Mouse (Mus musculus) skeletal muscle tissue, adult 2 months (tissue): ENCODE data around the gene Knstrn.

Experiments
- DNase-seq: peaks from one replicate; pipeline ENCODE4 v3.0.0-alpha.2; 2012; ENCODE audit warnings: low read depth, low spot score

Knstrn gene

DNA sequence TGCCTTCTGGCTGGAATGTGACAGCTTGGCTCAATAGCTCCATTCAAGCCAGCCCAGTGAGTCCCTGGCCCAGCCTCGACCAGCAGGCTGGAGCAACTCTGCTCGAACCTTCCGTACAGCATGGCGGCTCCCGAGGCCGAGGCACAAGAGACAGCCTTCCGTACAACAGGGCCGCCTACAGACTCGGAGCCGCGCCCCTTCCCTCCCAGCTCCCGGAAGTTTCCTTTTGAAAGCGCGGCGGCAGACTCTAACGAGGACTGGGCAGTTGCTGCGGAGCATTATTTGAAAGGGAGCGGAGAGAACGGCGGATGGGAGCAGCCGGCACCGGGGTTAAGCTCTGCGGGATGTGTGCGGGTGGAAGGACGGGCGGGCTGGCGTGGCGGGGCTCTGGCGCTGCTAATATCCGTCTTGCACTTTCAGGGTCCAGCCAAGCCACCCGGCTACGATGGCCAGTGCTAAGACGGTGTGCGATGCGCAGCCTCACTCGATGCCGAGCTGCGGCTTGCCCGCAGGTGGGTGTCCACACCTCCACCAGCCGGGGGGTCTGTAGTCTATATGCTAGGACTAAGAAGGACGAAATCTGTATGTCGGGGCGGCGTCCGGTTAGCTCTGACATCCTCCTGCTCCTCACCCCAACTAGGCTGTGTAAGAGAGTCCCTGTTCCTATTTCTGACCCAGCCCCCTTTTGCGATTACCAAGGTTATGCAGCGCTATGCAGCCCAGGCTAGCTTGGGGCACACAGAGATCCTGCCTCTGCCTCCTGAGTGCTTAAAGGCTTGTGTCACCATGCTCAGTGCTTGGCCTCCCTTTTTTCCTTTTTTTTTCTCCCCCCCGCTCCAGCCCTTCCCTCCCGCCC lies at the start of gene Knstrn:
Knstrn (plus strand) TSS at position 23 of the 856 bp plus-strand sequence.
- peak; percentile 56 for DNase-seq

- no peak for DNase-seq
These were observed 49.5 kb upstream of the Knstrn start for GRCm38 (mm10) chr2:118764094-118764831.

GRCm38 (mm10) chr2:118764875-118765274 lies 48.9 kb upstream of the Knstrn start:
- DNase-seq: no peak

DNA sequence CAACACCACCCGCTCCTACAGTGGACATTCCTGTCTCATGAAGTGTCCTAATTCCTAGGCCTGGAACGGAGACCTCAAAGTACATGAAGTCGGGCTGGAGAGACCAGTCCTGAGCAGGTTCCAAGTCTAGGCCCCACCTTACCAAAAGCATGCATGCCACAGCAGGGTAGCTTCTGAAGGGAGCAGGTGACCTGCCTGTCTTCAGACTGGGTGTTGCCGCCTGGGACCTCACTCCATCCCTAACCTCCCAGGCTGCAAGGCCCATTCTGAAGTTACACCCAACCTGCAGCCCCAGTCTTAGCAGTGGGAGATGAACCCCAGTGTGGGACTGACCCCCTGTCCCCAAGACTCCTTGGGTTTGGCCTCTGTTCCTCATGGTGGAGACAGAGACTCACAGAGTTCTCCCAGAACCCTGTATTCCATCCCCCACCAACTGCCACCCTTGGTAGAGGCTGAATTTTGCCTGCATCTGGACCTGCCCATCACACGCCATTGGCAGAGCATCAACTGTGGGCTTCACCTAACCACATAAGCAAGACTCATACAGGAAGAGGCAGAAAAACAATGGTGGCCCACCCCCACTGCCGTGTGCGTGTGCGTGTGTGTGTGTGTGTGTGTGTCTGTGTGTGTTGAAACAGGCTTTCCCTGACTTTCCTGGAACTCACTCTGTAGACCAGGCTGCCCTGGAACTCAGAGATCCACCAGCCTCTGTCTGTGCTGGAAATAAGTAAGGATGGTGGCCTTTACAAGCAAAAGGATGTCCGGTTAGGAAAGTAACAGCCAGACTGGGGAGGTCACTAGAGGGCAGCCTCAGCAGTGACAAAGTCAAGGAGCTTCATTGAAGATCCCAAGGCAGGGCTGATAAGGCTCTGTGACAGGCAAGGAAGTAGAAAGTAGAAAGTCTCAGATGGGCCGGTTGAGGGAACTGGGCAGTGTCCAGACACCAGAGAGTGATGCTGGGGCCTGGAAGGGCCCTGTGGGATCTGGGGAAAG lies 47.5 kb upstream of the Knstrn start:
- DNase-seq: no peak

DNA sequence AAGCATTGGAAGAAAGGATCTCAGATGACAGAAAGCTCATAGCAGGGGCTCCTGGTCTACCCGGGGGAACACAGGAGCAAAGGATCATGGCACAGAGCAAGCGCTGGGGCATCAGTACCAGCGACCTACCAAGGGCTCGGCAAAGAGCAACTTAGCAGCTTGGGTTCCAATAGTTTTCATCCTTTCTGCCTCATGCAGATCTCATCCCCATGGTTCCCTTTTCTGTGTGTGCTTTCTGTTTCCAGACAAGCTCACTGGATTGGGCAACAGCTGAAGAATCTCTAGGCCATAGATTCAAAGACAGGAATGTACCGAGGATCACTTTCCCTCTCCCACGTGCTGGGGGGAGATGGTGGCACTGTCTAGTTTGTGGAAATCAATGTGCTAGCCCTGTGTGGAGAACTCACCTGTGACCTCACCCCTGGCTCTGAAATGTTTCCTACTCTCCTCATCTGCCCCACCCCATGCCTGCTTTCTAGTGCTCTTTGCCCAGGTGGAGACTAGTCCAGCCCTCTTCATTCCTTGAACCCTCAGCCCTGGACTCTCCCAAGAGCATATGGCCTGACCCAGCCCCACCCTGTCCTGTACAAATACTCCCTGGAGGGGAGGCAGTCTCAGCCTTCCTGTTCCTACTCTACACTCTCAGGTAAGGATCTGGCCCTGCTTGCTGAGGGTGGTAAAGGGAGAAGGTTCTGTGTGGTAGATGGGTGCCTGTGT lies 41.5 kb upstream of the Knstrn start, which contains the start of gene Phgr1:
Phgr1 (plus strand) TSS at position 612 of the 717 bp plus-strand sequence.
- no peak for DNase-seq

DNA sequence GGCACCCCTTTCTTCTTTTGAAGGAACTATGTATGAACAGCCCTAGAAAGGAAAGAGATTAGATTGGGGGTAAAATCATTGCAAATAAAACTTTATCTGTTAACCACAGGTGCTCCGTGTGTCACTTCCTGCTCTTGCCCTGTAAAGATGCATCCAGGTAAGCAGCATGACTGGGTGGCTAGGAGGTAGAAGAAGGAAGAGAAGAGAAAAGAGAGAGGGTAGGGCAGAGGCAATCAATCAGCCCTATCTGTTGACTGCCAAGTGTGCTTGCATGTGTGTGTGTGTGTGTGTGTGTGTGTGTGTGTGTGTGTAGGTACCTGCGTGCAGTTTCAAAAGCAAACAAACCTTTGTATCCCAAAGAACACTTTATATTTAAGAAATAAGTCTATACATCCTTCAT lies 39.3 kb upstream of the Knstrn start:
- DNase-seq: no peak

DNA sequence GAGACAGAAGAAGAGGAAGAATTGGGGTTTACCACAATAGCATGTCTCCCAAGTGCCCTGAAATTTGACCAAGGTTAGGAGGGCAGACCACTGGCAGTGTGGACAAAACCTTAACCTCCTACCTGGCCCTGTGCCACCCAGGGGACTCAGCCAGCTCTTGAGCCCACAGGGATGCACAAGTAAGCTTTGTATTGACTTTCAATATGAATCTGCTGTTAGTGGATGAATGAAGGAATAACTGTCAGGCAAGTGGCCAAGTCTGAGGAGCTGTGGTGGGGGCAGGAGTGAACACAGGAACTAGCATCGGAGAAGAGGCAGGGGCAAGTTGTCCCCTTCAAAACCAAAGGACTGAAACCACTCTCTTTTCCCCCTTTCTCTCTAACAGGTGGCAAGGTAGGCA lies 38.4 kb upstream of the Knstrn start:
- no peak for DNase-seq

DNA sequence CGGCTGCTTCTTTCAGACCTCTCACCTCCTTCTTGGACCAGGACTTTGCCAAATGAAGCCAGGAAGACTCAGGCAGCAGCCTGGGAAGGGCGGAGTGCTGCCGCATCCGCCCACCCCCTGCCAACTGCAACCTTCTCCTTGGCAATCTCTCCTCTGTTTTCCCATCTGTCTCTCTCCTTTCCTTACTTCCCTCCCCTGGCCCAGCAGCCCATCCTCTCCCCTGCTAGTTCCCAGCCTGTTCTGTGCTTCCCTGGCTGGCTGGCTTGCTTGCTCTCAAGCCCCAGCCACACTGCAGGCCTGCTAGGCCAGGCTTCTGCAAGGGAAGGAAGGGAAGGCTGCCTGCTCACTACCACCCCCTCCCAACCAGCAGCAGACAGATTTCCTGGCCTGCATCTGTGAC lies 38.0 kb upstream of the Knstrn start:
- no peak for DNase-seq

DNA sequence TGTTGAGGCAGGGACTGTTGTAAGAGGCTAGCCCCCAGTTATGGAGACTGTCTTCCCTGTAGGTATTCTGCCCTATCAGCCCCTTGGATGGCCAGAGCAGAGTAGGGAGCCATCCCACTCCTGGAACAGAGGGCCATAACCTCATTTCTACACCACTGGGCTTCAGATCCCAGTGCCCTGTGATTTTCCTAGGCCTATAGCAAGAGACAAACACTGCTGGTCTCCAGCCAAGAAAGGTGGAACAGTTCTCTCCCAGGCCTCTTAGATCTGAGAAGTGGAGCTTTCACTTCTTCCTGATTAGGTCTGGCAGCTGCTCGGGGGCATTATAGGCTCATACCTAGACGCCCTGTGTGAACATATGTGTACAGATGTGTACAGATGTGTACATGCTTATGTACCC lies 37.5 kb upstream of the Knstrn start:
- DNase-seq: no peak

GRCm38 (mm10) chr2:118778418-118778817 lies 35.4 kb upstream of the Knstrn start:
- no peak for DNase-seq

DNA sequence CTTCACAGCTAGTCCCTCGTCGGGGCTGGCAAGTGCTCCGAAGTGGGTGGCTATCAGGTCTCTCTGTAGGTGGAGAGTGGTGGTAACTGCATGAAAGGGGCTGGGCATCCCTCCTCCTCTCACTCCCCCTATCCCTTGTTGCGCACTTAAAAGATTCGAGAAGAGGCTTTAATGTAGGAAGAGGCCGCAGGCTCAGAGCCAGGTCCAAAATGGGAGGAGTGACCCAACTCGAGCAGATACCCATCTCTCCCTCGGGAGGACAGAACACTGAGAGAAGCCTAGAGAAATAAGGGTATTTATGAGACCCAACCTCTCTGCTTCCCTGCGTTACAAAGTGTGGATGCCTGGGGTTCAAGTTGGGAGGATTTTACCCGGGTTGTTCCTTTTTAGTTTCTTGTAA lies 34.7 kb upstream of the Knstrn start:
- DNase-seq: no peak

DNA sequence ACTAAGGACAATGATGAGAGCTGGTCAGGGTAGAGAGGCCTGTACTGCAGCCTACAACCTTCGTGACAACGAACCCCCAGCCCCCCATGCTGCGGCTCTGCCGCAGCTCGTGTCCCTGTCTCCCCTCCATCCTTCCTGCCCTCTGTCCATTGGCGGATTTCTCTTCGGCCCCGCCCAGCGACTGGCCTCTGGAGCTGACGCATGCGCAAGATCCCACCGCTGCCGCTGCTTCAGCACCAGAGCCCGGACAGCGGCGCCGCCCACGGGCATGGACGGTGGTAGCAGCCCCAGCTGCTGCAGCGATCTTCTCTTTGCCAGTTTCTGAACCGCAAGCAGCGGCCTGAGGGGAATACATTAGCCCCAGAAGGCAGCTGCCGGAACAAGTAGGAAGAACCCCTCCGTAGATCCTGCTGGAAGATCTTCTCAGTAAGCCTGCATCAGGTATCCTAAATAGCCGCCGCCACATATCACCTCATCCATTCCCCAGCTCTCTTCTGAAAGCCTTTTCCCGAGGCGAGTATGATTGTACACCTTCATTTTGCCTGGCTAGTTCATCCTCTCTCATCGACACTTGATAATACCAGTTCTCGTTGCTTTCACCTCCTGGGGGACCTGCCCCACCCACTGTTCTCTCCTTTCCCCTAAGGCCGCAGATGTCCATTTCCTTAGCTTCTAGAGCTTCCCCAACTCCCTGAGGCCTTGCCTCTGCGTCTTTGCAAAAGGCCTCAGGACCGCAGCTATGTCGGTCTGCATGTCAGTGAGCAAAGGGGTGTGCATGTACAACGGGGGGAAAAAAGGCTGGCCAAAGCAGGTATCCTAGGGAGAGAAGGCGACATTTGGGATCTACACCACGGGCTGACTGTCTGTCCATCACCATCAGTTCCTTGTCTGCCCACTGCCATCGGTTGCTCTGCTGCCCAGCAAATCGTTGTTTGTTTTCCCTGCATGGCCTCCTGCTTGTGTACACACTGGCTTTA lies 34.0 kb upstream of the Knstrn start, which contains the start of gene Disp2:
Disp2 (plus strand) TSS at position 216 of the 977 bp plus-strand sequence.
- peak; percentile 83 for DNase-seq

GRCm38 (mm10) chr2:118781115-118781514 lies 32.7 kb upstream of the Knstrn start:
- no peak for DNase-seq

DNA sequence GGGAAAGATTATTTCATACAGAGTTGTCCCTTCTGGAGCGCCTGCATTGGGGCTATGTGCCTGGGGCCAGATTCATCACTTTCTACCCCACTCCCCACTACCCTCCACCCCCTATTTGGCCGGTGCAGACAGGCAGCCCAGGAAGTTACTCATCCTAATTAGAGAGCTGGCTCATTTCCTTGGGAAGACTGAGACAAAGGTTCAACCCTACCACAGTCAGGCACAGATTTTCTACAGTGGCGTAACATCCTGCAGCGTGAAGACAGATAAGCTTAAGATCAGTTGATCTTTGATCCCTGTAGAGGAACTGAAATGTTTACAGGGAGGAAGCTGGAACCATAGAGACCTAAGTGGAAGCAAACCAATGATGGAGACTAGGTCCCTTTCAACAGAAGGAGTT lies 31.5 kb upstream of the Knstrn start:
- no peak for DNase-seq

- DNase-seq: no peak
These were observed 30.7 kb upstream of the Knstrn start for GRCm38 (mm10) chr2:118783093-118783492.

- no peak for DNase-seq
These were observed 30.1 kb upstream of the Knstrn start for GRCm38 (mm10) chr2:118783663-118784062.

DNA sequence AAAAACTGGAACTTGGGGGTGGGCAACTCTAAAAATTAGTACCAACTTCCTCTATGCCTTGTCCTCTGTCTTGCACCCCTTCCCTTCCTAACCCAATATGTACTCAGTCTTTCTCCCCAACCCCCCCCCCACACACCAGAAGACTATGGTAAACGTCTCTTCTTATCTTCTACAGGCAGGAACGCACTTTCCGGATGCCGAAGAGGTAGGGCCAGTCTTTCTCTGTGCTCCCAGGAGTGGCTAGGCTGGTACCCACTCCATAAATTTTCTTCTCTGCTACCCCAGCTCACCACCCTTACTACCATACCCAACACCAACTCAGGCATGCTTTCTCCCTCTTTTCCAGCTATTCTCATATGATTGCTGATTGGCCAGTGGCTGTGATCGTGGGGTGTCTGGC lies 27.3 kb upstream of the Knstrn start:
- no peak for DNase-seq

DNA sequence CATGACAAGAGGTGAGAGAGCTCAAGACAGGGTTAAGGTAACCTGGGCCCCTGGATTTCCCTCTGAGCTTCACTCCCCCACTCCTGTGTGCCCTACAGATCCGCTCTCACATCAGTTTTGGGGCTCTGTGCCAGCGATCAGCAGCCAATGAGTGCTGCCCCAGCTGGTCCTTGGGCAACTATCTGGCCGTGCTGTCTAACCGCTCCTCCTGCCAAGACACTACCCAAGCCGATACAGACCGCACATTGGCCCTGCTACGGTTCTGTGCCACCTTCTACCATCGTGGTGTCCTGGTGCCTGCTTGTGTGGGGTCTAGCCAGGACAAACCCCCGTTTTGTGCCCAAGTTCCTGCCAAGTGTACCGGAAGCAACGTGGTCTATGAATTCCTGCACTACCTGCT lies 24.3 kb upstream of the Knstrn start:
- peak; percentile 54 for DNase-seq

- no peak for DNase-seq
These were observed 23.6 kb upstream of the Knstrn start for GRCm38 (mm10) chr2:118790221-118790550.
